Mouse (Mus musculus) embryonic facial prominence, embryonic 15.5 days (tissue): Measurements from ENCODE around the gene Fam160a2. TPM values are rescaled to one million over a fixed set of nuclear protein-coding genes. Genes with fewer than 3 reads are reported as not detected.

Experiments used
- ATAC-seq: fragments of 200-750 bp; cut with Nextera tagmentation; 2 replicates; pipeline ENCODE4 v1.8.0; 2017; ENCODE audit warnings: low read depth, moderate TSS enrichment; ENCODE audit not compliant: insufficient number of reproducible peaks, low FRiP score, low TSS enrichment
- H3K27ac ChIP-seq: fragments of 300-500 bp; sonication (generic); replicated peaks from 2 replicates; pipeline ENCODE4 v1.5.1; 2015; ENCODE audit warnings: mild to moderate bottlenecking, inconsistent platforms
- H3K27me3 ChIP-seq: fragments of 300-500 bp; sonication (generic); 2 replicates; pipeline ENCODE4 v1.6.1; 2015; ENCODE audit warnings: inconsistent platforms
- H3K36me3 ChIP-seq: fragments of 300-500 bp; sonication (generic); 2 replicates; pipeline ENCODE4 v1.6.1; 2015; ENCODE audit warnings: mild to moderate bottlenecking, inconsistent platforms
- H3K4me1 ChIP-seq: fragments of 300-500 bp; sonication (generic); 2 replicates; pipeline ENCODE4 v1.6.1; 2015; ENCODE audit warnings: inconsistent platforms
- H3K4me2 ChIP-seq: fragments of 300-500 bp; sonication (generic); replicated peaks from 2 replicates; pipeline ENCODE4 v1.6.1; 2015; ENCODE audit warnings: mild to moderate bottlenecking, inconsistent platforms
- H3K4me3 ChIP-seq: fragments of 300-500 bp; sonication (generic); replicated peaks from 2 replicates; pipeline ENCODE4 v1.5.1; 2015; ENCODE audit warnings: mild to moderate bottlenecking, inconsistent platforms
- H3K9ac ChIP-seq: fragments of 300-500 bp; sonication (generic); 2 replicates; pipeline ENCODE4 v1.6.1; 2015; ENCODE audit warnings: inconsistent platforms
- H3K9me3 ChIP-seq: fragments of 300-500 bp; sonication (generic); replicated peaks from 2 replicates; pipeline ENCODE4 v1.6.1; 2016; ENCODE audit warnings: inconsistent platforms
- WGBS: fragments of 180-500 bp; shearing (Covaris S2); methylation state at CpG from one replicate; pipeline ENCODE4 v1.1.7; 2015; 5-methylcytosine and 5-hydroxymethylcytosine counted together
- polyA plus RNA-seq: library from polyadenylated mRNA; unstranded; fragments of >200 nt; fragmentation: Nextera tagmentation; extraction: Ambion mirVana; gene quantifications from 2 replicates; pipeline ENCODE4 v1.2.1, GENCODE M21; 2015

Gene Fam160a2
- 41.3 and 44.0 TPM in 2 replicates for polyA plus RNA-seq

GRCm38 (mm10) chr7:105399935-105400624, at the start of gene Fam160a2:
Gene Fam160a2 (minus strand): TSS chr7:105400054.
- H3K36me3 ChIP-seq, result no peaks in the 10 kb centered on the region
- under 1% methylated on average over 55 of the region's 55 CpGs for WGBS
- H3K9me3 ChIP-seq, result no peaks in the 10 kb centered on the region
- peak; percentile 99 for ATAC-seq
- H3K4me1 ChIP-seq, result peaks cover 6% of the 10 kb centered on the region; the same call in 1 of the 2 replicates
- H3K4me2 ChIP-seq, result peak within 1 kb of the TSS; percentile 74
- H3K4me3 ChIP-seq, result peak within 1 kb of the TSS; percentile 80
- no peaks in the 10 kb centered on the region for H3K27me3 ChIP-seq
- H3K27ac ChIP-seq, result peak within 1 kb of the TSS; percentile 91
- H3K9ac ChIP-seq, result peak within 1 kb of the TSS; percentile 79

GRCm38 (mm10) chr7:105445076-105445475, 45.2 kb upstream of the Fam160a2 start:
- no peaks in the 10 kb centered on the region for H3K4me1 ChIP-seq
- no peak overlapping the region for H3K4me2 ChIP-seq
- H3K27me3 ChIP-seq, result no peaks in the 10 kb centered on the region
- ATAC-seq, result no peak
- H3K4me3 ChIP-seq, result no peak overlapping the region
- no peak overlapping the region for H3K9ac ChIP-seq
- no peak overlapping the region for H3K27ac ChIP-seq
- no peaks in the 10 kb centered on the region for H3K36me3 ChIP-seq
- no peaks in the 10 kb centered on the region for H3K9me3 ChIP-seq
- 71% methylated on average over 3 of the region's 3 CpGs for WGBS

- WGBS, result 57% methylated on average over 4 of the region's 4 CpGs
- no peak overlapping the region for H3K4me2 ChIP-seq
These were observed 41.6 kb upstream of the Fam160a2 start for GRCm38 (mm10) chr7:105441426-105441825.

GRCm38 (mm10) chr7:105437979-105438772, 38.3 kb upstream of the Fam160a2 start:
- H3K4me2 ChIP-seq, result no peak overlapping the region
- H3K27me3 ChIP-seq, result no peaks in the 10 kb centered on the region
- H3K4me3 ChIP-seq, result no peak overlapping the region
- no peak overlapping the region for H3K9ac ChIP-seq
- no peaks in the 10 kb centered on the region for H3K9me3 ChIP-seq
- 57% methylated on average over 7 of the region's 7 CpGs for WGBS
- no peak for ATAC-seq
- peaks cover 8% of the 10 kb centered on the region; the same call in 1 of the 2 replicates for H3K4me1 ChIP-seq
- H3K27ac ChIP-seq, result no peak overlapping the region
- H3K36me3 ChIP-seq, result no peaks in the 10 kb centered on the region

More at GRCm38 (mm10) chr7:105441426-105441825, 41.6 kb upstream of the Fam160a2 start:
- Histone ChIP-seq H3K9ac (no peak overlapping the region), H3K9me3 (no peaks in the 10 kb centered on the region), H3K4me1 (peaks cover 8% of the 10 kb centered on the region; the same call in 1 of the 2 replicates), H3K27me3 (no peaks in the 10 kb centered on the region), H3K36me3 (no peaks in the 10 kb centered on the region), H3K27ac (no peak overlapping the region), H3K4me3 (no peak overlapping the region)
- ATAC-seq, result no peak

- Histone ChIP-seq H3K27me3 (no peaks in the 10 kb centered on the region), H3K4me2 (no peak overlapping the region), H3K9ac (no peak overlapping the region), H3K9me3 (no peaks in the 10 kb centered on the region), H3K36me3 (no peaks in the 10 kb centered on the region), H3K27ac (no peak overlapping the region), H3K4me3 (no peak overlapping the region), H3K4me1 (peaks cover 8% of the 10 kb centered on the region; the same call in 1 of the 2 replicates)
- WGBS, result 86% methylated on average over 22 of the region's 22 CpGs
- no peak for ATAC-seq
These were observed 34.9 kb upstream of the Fam160a2 start for GRCm38 (mm10) chr7:105434798-105435197.

- Histone ChIP-seq H3K9me3 (no peaks in the 10 kb centered on the region), H3K27me3 (0 out of 2 replicates have a peak, but pooled peaks cover 3% of the 10 kb centered on the region), H3K9ac (no peak overlapping the region), H3K4me2 (no peak overlapping the region), H3K4me1 (peaks cover 8% of the 10 kb centered on the region; the same call in 1 of the 2 replicates), H3K27ac (no peak overlapping the region), H3K4me3 (no peak overlapping the region), H3K36me3 (no peaks in the 10 kb centered on the region)
- no peak for ATAC-seq
- WGBS, result 82% methylated on average over 17 of the region's 17 CpGs
These were observed 34.0 kb upstream of the Fam160a2 start for GRCm38 (mm10) chr7:105433859-105434258.

GRCm38 (mm10) chr7:105432058-105432457, 32.2 kb upstream of the Fam160a2 start:
- no peak for ATAC-seq
- Histone ChIP-seq H3K4me3 (no peak overlapping the region), H3K27ac (no peak overlapping the region), H3K4me2 (no peak overlapping the region), H3K9ac (no peak overlapping the region), H3K36me3 (no peaks in the 10 kb centered on the region), H3K4me1 (no peaks in the 10 kb centered on the region), H3K9me3 (no peaks in the 10 kb centered on the region), H3K27me3 (peaks cover 15% of the 10 kb centered on the region)
- WGBS, result 65% methylated on average over 1 of the region's 1 CpGs

GRCm38 (mm10) chr7:105426051-105426450, 26.2 kb upstream of the Fam160a2 start:
- Histone ChIP-seq H3K9me3 (no peaks in the 10 kb centered on the region), H3K36me3 (no peaks in the 10 kb centered on the region), H3K4me1 (peaks cover 8% of the 10 kb centered on the region), H3K4me3 (peak overlapping the region; percentile 38), H3K27ac (no peak overlapping the region), H3K27me3 (peaks cover 51% of the 10 kb centered on the region), H3K9ac (no peak overlapping the region), H3K4me2 (peak overlapping the region; percentile 65)
- no peak for ATAC-seq
- 3% methylated on average over 11 of the region's 11 CpGs for WGBS

GRCm38 (mm10) chr7:105425424-105426043, 25.7 kb upstream of the Fam160a2 start, which contains the start of gene Cckbr:
Gene Cckbr (plus strand): TSS chr7:105425731.
- peaks cover 51% of the 10 kb centered on the region for H3K27me3 ChIP-seq

GRCm38 (mm10) chr7:105424368-105424767, 24.5 kb upstream of the Fam160a2 start:
- Histone ChIP-seq H3K9ac (no peak overlapping the region), H3K4me2 (no peak overlapping the region), H3K36me3 (no peaks in the 10 kb centered on the region), H3K4me3 (no peak overlapping the region), H3K27ac (no peak overlapping the region), H3K4me1 (peaks cover 8% of the 10 kb centered on the region), H3K27me3 (peaks cover 51% of the 10 kb centered on the region), H3K9me3 (no peaks in the 10 kb centered on the region)
- no peak for ATAC-seq
- WGBS, result 27% methylated on average over 5 of the region's 5 CpGs

More at GRCm38 (mm10) chr7:105425424-105426043, 25.7 kb upstream of the Fam160a2 start, which contains the start of gene Cckbr:
- Histone ChIP-seq H3K4me1 (peaks cover 8% of the 10 kb centered on the region), H3K4me3 (peak within 1 kb of the TSS; percentile 38), H3K9me3 (no peaks in the 10 kb centered on the region), H3K9ac (no peak within 1 kb of the TSS), H3K27ac (no peak within 1 kb of the TSS), H3K4me2 (peak within 1 kb of the TSS; percentile 65), H3K36me3 (no peaks in the 10 kb centered on the region)
- WGBS, result under 1% methylated on average over 31 of the region's 31 CpGs
- ATAC-seq, result peak; percentile 57; the same call in 1 of the 2 replicates

GRCm38 (mm10) chr7:105420903-105421302, 21.0 kb upstream of the Fam160a2 start:
- peaks cover 25% of the 10 kb centered on the region for H3K27me3 ChIP-seq
- WGBS, result 44% methylated on average over 2 of the region's 2 CpGs
- H3K36me3 ChIP-seq, result no peaks in the 10 kb centered on the region
- H3K9me3 ChIP-seq, result no peaks in the 10 kb centered on the region
- peaks cover 7% of the 10 kb centered on the region for H3K4me1 ChIP-seq
- H3K4me3 ChIP-seq, result no peak overlapping the region
- H3K4me2 ChIP-seq, result no peak overlapping the region
- H3K9ac ChIP-seq, result no peak overlapping the region
- H3K27ac ChIP-seq, result no peak overlapping the region
- ATAC-seq, result no peak
